Mouse (Mus musculus) neural tube, embryonic 11.5 days (tissue): Measurements from ENCODE around the gene Camk2d. TPM values are rescaled to one million over a fixed set of nuclear protein-coding genes. Genes with fewer than 3 reads are reported as not detected.

Source experiments
- ATAC-seq: fragments of 200-750 bp; cut with Nextera tagmentation; 2 replicates; pipeline ENCODE4 v1.8.0; 2017; ENCODE audit warnings: moderate number of reproducible peaks, mild to moderate bottlenecking, moderate TSS enrichment, moderate library complexity; ENCODE audit not compliant: insufficient read depth, low FRiP score, low TSS enrichment
- DNase-seq: peaks from one replicate; pipeline ENCODE4 v3.0.0-alpha.2; 2015; ENCODE audit warnings: low spot score
- H3K27ac ChIP-seq: fragments of 300-500 bp; sonication (generic); 2 replicates; pipeline ENCODE4 v1.5.1; 2014; ENCODE audit warnings: low read depth, mild to moderate bottlenecking, low read length
- H3K27me3 ChIP-seq: fragments of 300-500 bp; sonication (generic); 2 replicates; pipeline ENCODE4 v1.6.1; 2014; ENCODE audit warnings: mild to moderate bottlenecking, low read length, mixed read lengths; ENCODE audit not compliant: control insufficient read depth, insufficient read depth
- H3K36me3 ChIP-seq: fragments of 300-500 bp; sonication (generic); 2 replicates; pipeline ENCODE4 v1.6.1; 2014; ENCODE audit warnings: mild to moderate bottlenecking, low read length, moderate library complexity, mixed read lengths; ENCODE audit not compliant: control insufficient read depth, insufficient read depth
- H3K4me1 ChIP-seq: fragments of 300-500 bp; sonication (generic); 2 replicates; pipeline ENCODE4 v1.6.1; 2014; ENCODE audit warnings: low read length, mixed read lengths; ENCODE audit not compliant: control insufficient read depth, insufficient read depth
- H3K4me2 ChIP-seq: fragments of 300-500 bp; sonication (generic); 2 replicates; pipeline ENCODE4 v1.6.1; 2014; ENCODE audit warnings: low read depth, mild to moderate bottlenecking, moderate library complexity
- H3K4me3 ChIP-seq: fragments of 300-500 bp; sonication (generic); 2 replicates; pipeline ENCODE4 v1.5.1; 2014; ENCODE audit warnings: low read depth, low read length
- H3K9ac ChIP-seq: fragments of 300-500 bp; sonication (generic); 2 replicates; pipeline ENCODE4 v1.6.1; 2014; ENCODE audit warnings: mild to moderate bottlenecking, low read length
- H3K9me3 ChIP-seq: fragments of 300-500 bp; sonication (generic); 2 replicates; pipeline ENCODE4 v1.6.1; 2016; ENCODE audit warnings: low read length; ENCODE audit not compliant: control insufficient read depth
- WGBS: fragments of 180-500 bp; shearing (Covaris S2); extraction: QIAGEN DNeasy Blood & Tissue Kit; methylation state at CpG from one replicate; pipeline ENCODE4 v1.1.7; 2014; 5-methylcytosine and 5-hydroxymethylcytosine counted together
- polyA plus RNA-seq: library from polyadenylated mRNA; unstranded; fragments of >200 nt; fragmentation: Nextera tagmentation; extraction: Ambion mirVana; gene quantifications from 2 replicates; pipeline ENCODE4 v1.2.1, GENCODE M21; 2014

Gene Camk2d
- polyA plus RNA-seq, 1 experiment from 2014 or later: 21.4 TPM

DNA sequence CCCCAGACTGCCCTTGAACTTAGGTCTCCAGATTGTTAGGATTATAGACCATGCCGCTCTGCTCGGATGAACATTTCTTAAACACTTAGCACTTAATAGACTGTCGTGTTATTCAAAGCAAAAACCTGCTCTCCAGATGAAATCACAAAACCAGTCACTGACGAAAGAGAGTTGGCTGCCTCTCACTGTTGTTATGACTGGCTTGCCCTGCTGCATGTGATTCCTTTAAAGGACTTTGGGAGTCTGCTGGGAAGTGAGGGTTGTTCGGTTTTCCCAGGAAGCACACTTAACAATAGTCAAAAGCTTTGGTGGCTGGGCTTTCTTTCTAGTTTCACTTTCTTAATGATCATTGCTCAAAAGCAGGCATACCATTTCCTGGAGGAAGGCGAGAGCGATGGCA is 97.2 kb downstream of the Camk2d start:
- Histone ChIP-seq H3K9ac (no peak overlapping the region), H3K27ac (no peak overlapping the region), H3K4me3 (no peak overlapping the region), H3K36me3 (no peaks in the 10 kb centered on the region), H3K9me3 (no peaks in the 10 kb centered on the region), H3K4me2 (no peak overlapping the region), H3K4me1 (peaks cover 9% of the 10 kb centered on the region), H3K27me3 (no peaks in the 10 kb centered on the region)
- 51% methylated on average over 7 of the region's 7 CpGs for WGBS
- peak; percentile 20 for DNase-seq
- no peak for ATAC-seq

DNA sequence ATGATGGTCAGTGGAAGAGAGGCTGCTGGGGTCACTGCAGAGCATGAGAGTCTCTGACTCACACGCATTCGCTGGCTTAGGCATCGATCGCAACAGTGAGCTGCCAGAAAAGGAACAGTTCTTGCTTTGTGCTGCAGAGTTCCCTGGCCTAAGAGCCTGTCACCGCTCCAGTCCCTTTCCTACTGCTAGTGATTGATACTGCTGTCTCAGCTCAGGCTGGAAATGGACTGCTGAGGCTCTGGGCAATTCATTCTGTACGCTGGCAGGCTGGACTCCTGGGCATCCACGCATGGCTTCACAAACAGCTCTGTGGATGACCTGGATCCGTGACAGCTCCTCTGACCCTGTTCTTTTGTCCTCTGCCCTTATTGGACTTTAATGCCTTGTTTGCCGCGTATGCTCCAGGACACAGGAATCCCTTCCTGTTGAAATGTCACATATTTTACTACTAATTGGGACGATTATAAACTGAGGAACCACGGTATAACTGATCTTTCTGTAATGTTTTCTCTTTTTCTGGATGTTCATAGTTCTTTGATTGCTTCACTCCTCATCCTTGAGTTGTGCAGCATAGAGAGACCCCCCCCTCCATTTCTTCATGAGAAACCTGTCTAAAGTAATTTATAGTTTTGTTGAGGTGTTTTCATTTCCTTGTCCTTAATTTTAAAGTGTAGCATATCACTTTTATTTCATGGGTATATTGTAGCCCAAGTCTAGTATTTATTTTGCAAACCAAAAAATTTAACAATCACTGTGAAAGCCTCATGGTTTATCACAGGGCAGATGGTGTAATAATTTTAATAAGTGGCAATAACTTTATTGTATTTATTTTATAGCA is 99.6 kb downstream of the Camk2d start:
- no peaks in the 10 kb centered on the region for H3K27me3 ChIP-seq
- no peaks in the 10 kb centered on the region for H3K36me3 ChIP-seq
- 15% methylated on average over 12 of the region's 12 CpGs for WGBS
- peak overlapping the region; percentile 18 for H3K9ac ChIP-seq
- H3K4me2 ChIP-seq: peak overlapping the region; percentile 24
- peaks cover 9% of the 10 kb centered on the region for H3K4me1 ChIP-seq
- ATAC-seq (peak; percentile 86), DNase-seq (peak; percentile 71)
- no peaks in the 10 kb centered on the region for H3K9me3 ChIP-seq
- no peak overlapping the region for H3K4me3 ChIP-seq
- peak overlapping the region; percentile 39; the same call in 1 of the 2 replicates for H3K27ac ChIP-seq

DNA sequence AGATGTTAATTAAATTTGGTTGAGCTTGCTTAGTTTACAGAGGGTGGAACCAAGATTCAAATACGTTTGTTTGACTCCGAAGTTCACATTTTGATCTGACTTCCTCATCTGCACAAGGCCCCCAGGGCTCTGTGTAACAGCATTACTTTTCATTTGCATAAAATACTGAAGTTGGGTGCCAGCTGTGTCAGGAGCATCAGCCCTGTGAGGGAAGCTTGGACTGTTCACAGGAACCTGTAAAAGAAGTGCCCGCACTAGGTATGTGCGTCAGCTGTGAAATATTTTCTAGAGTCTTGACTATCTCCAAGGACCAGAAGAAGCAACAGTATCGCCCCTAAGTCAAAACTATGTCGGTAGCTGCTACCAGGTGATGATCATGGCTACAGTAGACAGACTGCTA is 100.5 kb downstream of the Camk2d start:
- Histone ChIP-seq H3K4me1 (peaks cover 9% of the 10 kb centered on the region), H3K9me3 (no peaks in the 10 kb centered on the region), H3K4me3 (no peak overlapping the region), H3K9ac (no peak overlapping the region), H3K4me2 (no peak overlapping the region), H3K36me3 (no peaks in the 10 kb centered on the region), H3K27ac (no peak overlapping the region), H3K27me3 (no peaks in the 10 kb centered on the region)
- ATAC-seq (no peak), DNase-seq (no peak)
- 87% methylated on average over 6 of the region's 6 CpGs for WGBS

DNA sequence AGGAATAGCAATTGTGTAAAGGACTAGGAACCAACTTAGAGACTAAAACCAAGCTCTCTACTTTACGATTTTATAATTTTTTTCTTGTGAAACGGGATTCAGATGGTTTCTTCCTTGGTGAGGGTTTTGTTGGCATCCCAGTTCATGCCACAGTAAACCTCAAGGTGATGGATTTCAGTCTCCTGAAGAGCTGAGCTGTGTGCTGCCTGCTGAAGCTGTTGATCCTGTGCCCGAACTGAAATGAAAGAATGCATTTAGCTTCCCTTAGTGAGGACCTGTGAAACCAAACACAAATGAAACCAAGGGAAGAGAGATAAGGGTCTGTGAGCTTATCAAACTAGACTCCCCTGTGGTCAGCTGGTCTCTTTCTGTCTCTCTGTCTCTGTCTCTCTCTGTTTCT is 103.6 kb downstream of the Camk2d start:
- Histone ChIP-seq H3K9me3 (no peaks in the 10 kb centered on the region), H3K27ac (no peak overlapping the region), H3K27me3 (no peaks in the 10 kb centered on the region), H3K9ac (no peak overlapping the region), H3K4me2 (no peak overlapping the region), H3K36me3 (no peaks in the 10 kb centered on the region), H3K4me1 (peaks cover 6% of the 10 kb centered on the region), H3K4me3 (no peak overlapping the region)
- DNase-seq (no peak), ATAC-seq (no peak)
- 73% methylated on average over 3 of the region's 3 CpGs for WGBS

DNA sequence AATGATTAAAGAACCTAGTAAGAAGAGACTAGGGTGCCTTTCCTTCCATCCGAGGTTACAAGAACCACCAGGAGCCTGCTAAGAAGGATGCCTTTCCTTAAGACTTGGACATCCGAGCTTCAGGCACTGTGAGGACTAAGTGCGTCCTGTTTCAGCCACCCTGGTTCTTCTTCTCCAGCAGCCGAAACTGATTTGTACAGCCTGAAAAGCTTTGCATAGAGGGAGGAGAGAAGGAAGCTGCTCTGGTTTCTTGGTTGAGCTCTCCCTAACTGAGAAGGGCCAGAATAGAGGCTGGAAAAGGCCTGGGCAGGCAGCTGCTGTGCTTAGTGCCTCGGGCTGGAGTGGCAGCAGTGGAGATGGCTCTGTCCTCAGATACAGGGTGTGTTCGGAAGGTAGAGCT is 105.0 kb downstream of the Camk2d start:
- 82% methylated on average over 6 of the region's 6 CpGs for WGBS
- H3K4me2 ChIP-seq: no peak overlapping the region
- no peak overlapping the region for H3K9ac ChIP-seq
- no peaks in the 10 kb centered on the region for H3K27me3 ChIP-seq
- H3K27ac ChIP-seq: no peak overlapping the region
- H3K4me1 ChIP-seq: no peaks in the 10 kb centered on the region
- no peaks in the 10 kb centered on the region for H3K9me3 ChIP-seq
- no peak for ATAC-seq
- no peaks in the 10 kb centered on the region for H3K36me3 ChIP-seq
- no peak for DNase-seq
- no peak overlapping the region for H3K4me3 ChIP-seq

DNA sequence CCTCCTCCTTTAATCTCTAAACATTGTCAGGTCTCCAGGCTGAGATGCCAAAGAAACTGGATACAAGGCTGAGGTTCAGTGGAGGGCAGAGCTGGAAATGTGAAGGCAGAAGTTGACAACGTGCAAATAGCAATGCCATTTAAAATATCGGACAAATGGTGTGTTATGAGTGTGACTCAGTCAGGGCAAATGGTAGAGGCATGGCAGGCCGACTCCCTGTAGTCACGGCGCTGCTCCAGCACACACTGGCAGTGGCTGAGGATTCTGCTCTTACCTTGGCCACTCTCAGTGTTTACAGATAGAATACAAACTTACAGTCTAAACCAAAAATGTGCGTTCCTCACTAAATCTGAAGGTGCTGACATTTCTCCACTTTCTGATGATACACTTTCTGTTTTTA is 105.5 kb downstream of the Camk2d start:
- Histone ChIP-seq H3K9ac (no peak overlapping the region), H3K4me2 (no peak overlapping the region), H3K4me1 (no peaks in the 10 kb centered on the region), H3K36me3 (no peaks in the 10 kb centered on the region), H3K9me3 (no peaks in the 10 kb centered on the region), H3K27me3 (no peaks in the 10 kb centered on the region), H3K27ac (no peak overlapping the region), H3K4me3 (no peak overlapping the region)
- WGBS: 85% methylated on average over 6 of the region's 6 CpGs
- ATAC-seq (no peak), DNase-seq (no peak)

DNA sequence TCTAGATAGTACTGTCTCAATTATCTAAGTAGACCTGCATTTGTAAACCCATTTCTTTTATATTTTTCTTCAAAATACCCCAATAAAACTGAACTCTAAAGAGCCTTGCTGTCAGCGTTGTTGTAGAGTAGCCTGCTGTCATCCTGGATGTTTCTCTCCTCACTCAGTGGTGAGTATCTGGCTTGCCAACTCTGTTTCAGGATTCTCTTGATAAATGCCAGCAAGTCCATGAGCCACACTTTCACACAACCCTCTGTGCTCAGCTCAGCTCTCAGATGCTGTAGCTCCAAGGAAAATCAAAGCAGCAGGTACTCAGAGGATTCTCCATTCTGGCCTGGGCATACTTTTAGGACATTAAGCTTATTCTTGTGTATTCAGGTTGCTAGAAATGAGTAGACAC is 109.4 kb downstream of the Camk2d start:
- H3K4me1 ChIP-seq: no peaks in the 10 kb centered on the region
- no peaks in the 10 kb centered on the region for H3K36me3 ChIP-seq
- DNase-seq: no peak
- no peak overlapping the region for H3K9ac ChIP-seq
- H3K27me3 ChIP-seq: no peaks in the 10 kb centered on the region
- WGBS: 87% methylated on average over 1 of the region's 1 CpGs
- no peaks in the 10 kb centered on the region for H3K9me3 ChIP-seq
- H3K4me2 ChIP-seq: no peak overlapping the region
- ATAC-seq: no peak
- no peak overlapping the region for H3K4me3 ChIP-seq
- no peak overlapping the region for H3K27ac ChIP-seq

DNA sequence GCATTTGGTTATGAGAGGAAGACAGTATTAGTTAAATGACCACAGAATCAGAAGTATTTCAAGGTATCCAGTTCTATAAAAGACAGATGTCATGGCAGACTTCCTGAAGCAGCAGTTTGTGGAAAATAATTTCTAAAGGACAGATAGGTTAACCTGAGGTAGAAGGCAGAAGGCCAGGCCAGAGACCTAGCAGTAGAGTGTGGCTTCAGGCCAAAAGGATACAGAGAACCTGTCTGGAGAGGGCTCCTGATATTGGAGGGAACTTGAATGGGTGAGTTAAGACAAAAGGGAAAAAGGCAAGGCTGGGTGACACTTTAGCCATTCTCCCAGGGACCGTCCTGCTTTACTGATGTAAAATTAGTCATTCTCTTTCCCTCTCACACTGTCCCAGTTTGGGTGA is 118.2 kb downstream of the Camk2d start:
- no peak for DNase-seq
- 33% methylated on average over 1 of the region's 1 CpGs for WGBS

DNA sequence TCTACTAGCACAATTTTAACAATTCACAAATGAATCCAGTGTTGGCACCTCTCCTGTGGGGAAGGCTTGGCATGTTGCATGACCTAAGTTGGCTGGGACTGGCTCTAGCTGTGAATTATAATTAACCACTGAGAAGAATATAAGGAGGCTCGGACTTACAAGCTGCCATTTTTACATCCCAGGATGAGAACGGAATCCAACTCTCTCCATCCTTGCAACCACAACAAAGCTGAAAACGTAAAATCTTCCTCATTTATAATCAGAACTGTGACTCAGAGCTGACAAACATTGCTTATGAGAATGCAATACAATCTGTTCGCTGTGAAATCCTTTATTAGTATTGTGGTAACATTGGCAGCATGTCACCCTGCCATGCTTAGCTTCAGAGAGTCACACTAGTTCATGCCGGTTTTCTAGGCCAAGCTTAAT is 126.9 kb downstream of the Camk2d start:
- 86% methylated on average over 5 of the region's 5 CpGs for WGBS
- no peaks in the 10 kb centered on the region for H3K9me3 ChIP-seq
- H3K4me2 ChIP-seq: no peak overlapping the region
- ATAC-seq: no peak
- H3K36me3 ChIP-seq: no peaks in the 10 kb centered on the region
- no peaks in the 10 kb centered on the region for H3K27me3 ChIP-seq
- H3K9ac ChIP-seq: no peak overlapping the region
- no peak overlapping the region for H3K4me3 ChIP-seq
- no peaks in the 10 kb centered on the region for H3K4me1 ChIP-seq
- H3K27ac ChIP-seq: no peak overlapping the region
- no peak for DNase-seq

More for the DNA sequence above, 118.2 kb downstream of the Camk2d start:
- H3K27ac ChIP-seq: no peak overlapping the region
- H3K4me2 ChIP-seq: no peak overlapping the region
- H3K27me3 ChIP-seq: no peaks in the 10 kb centered on the region
- H3K9me3 ChIP-seq: no peaks in the 10 kb centered on the region
- no peak overlapping the region for H3K4me3 ChIP-seq
- H3K36me3 ChIP-seq: no peaks in the 10 kb centered on the region
- ATAC-seq: no peak
- no peaks in the 10 kb centered on the region for H3K4me1 ChIP-seq
- H3K9ac ChIP-seq: no peak overlapping the region
